Mouse (Mus musculus): ENCODE data around the gene Ak2. TPM values are rescaled to one million over a fixed set of nuclear protein-coding genes. Genes with fewer than 3 reads are reported as not detected.

Ak2 gene
- polyA plus RNA-seq, 2 experiments: 127 to 165 TPM

- 71% methylated on average over 11 of the region's 11 CpGs for WGBS
- no peaks in the 10 kb centered on the region for H3K27me3 ChIP-seq (ENCODE audit: control insufficient read depth, insufficient read depth, low read length)
- DNase-seq (ENCODE audit: low spot score) (no peak), ATAC-seq (ENCODE audit: low FRiP score, low read depth) (no peak)
- H3K27ac ChIP-seq (replicated peaks; ENCODE audit: low read depth, low read length): no peak overlapping the region
- no peak overlapping the region for H3K9ac ChIP-seq (ENCODE audit: low read depth, low read length, severe bottlenecking)
- H3K4me1 ChIP-seq (ENCODE audit: control insufficient read depth, insufficient read depth, low read length): no peaks in the 10 kb centered on the region
- H3K9me3 ChIP-seq (ENCODE audit: control insufficient read depth, low read length): no peaks in the 10 kb centered on the region
- H3K4me2 ChIP-seq (replicated peaks; ENCODE audit: low read depth, low read length, severe bottlenecking): no peak overlapping the region
- H3K36me3 ChIP-seq (ENCODE audit: control insufficient read depth, insufficient read depth, low read length): no peaks in the 10 kb centered on the region
- TF ChIP-seq POLR2A (IDR thresholded peaks at IDR 0.05; ENCODE audit: borderline replicate concordance, extremely low read depth, insufficient read depth, insufficient read length): no peak
- H3K4me3 ChIP-seq (replicated peaks; ENCODE audit: low read length): no peak overlapping the region
Observed at GRCm38 (mm10) chr4:128981833-128982180, 10.0 kb upstream of the Ak2 start.

GRCm38 (mm10) chr4:128983151-128983550, 8.6 kb upstream of the Ak2 start:
- no peak for ATAC-seq (ENCODE audit: low FRiP score, low read depth)
- H3K4me2 ChIP-seq (replicated peaks; ENCODE audit: low read depth, low read length, severe bottlenecking): no peak overlapping the region
- 60% methylated on average over 2 of the region's 2 CpGs for WGBS
- TF ChIP-seq POLR2A (IDR thresholded peaks at IDR 0.05; ENCODE audit: borderline replicate concordance, extremely low read depth, insufficient read depth, insufficient read length): no peak
- no peaks in the 10 kb centered on the region for H3K27me3 ChIP-seq (ENCODE audit: control insufficient read depth, insufficient read depth, low read length)
- no peaks in the 10 kb centered on the region for H3K36me3 ChIP-seq (ENCODE audit: control insufficient read depth, insufficient read depth, low read length)
- no peaks in the 10 kb centered on the region for H3K9me3 ChIP-seq (ENCODE audit: control insufficient read depth, low read length)
- H3K4me1 ChIP-seq (ENCODE audit: control insufficient read depth, insufficient read depth, low read length): no peaks in the 10 kb centered on the region
- DNase-seq (ENCODE audit: low spot score): no peak
- H3K9ac ChIP-seq (ENCODE audit: low read depth, low read length, severe bottlenecking): no peak overlapping the region
- H3K27ac ChIP-seq (replicated peaks; ENCODE audit: low read depth, low read length): no peak overlapping the region
- no peak overlapping the region for H3K4me3 ChIP-seq (replicated peaks; ENCODE audit: low read length)

GRCm38 (mm10) chr4:128983656-128984055, 8.1 kb upstream of the Ak2 start:
- no peaks in the 10 kb centered on the region for H3K9me3 ChIP-seq (ENCODE audit: control insufficient read depth, low read length)
- no peak overlapping the region for H3K27ac ChIP-seq (replicated peaks; ENCODE audit: low read depth, low read length)
- H3K27me3 ChIP-seq (ENCODE audit: control insufficient read depth, insufficient read depth, low read length): no peaks in the 10 kb centered on the region
- no peaks in the 10 kb centered on the region for H3K4me1 ChIP-seq (ENCODE audit: control insufficient read depth, insufficient read depth, low read length)
- no peak for TF ChIP-seq POLR2A (IDR thresholded peaks at IDR 0.05; ENCODE audit: borderline replicate concordance, extremely low read depth, insufficient read depth, insufficient read length)
- H3K9ac ChIP-seq (ENCODE audit: low read depth, low read length, severe bottlenecking): no peak overlapping the region
- H3K36me3 ChIP-seq (ENCODE audit: control insufficient read depth, insufficient read depth, low read length): no peaks in the 10 kb centered on the region
- DNase-seq (ENCODE audit: low spot score) (no peak), ATAC-seq (ENCODE audit: low FRiP score, low read depth) (no peak)
- WGBS: 48% methylated on average over 2 of the region's 2 CpGs
- no peak overlapping the region for H3K4me2 ChIP-seq (replicated peaks; ENCODE audit: low read depth, low read length, severe bottlenecking)
- no peak overlapping the region for H3K4me3 ChIP-seq (replicated peaks; ENCODE audit: low read length)

- H3K4me3 ChIP-seq (replicated peaks; ENCODE audit: low read length): no peak overlapping the region
- H3K9ac ChIP-seq (ENCODE audit: low read depth, low read length, severe bottlenecking): no peak overlapping the region
- H3K27ac ChIP-seq (replicated peaks; ENCODE audit: low read depth, low read length): no peak overlapping the region
- no peaks in the 10 kb centered on the region for H3K36me3 ChIP-seq (ENCODE audit: control insufficient read depth, insufficient read depth, low read length)
- no peaks in the 10 kb centered on the region for H3K4me1 ChIP-seq (ENCODE audit: control insufficient read depth, insufficient read depth, low read length)
- WGBS: 77% methylated on average over 3 of the region's 3 CpGs
- no peak overlapping the region for H3K4me2 ChIP-seq (replicated peaks; ENCODE audit: low read depth, low read length, severe bottlenecking)
- no peak for DNase-seq (ENCODE audit: low spot score)
- no peaks in the 10 kb centered on the region for H3K9me3 ChIP-seq (ENCODE audit: control insufficient read depth, low read length)
- no peak for TF ChIP-seq POLR2A (IDR thresholded peaks at IDR 0.05; ENCODE audit: borderline replicate concordance, extremely low read depth, insufficient read depth, insufficient read length)
- no peaks in the 10 kb centered on the region for H3K27me3 ChIP-seq (ENCODE audit: control insufficient read depth, insufficient read depth, low read length)
- no peak for ATAC-seq (ENCODE audit: low FRiP score, low read depth)
Observed at GRCm38 (mm10) chr4:128984600-128984999, 7.2 kb upstream of the Ak2 start.

GRCm38 (mm10) chr4:128988911-128989310, 2.8 kb upstream of the Ak2 start:
- H3K27me3 ChIP-seq (ENCODE audit: control insufficient read depth, insufficient read depth, low read length): no peaks in the 10 kb centered on the region
- H3K27ac ChIP-seq (replicated peaks; ENCODE audit: low read depth, low read length): no peak overlapping the region
- ATAC-seq (ENCODE audit: low FRiP score, low read depth) (no peak), DNase-seq (ENCODE audit: low spot score) (no peak)
- no peaks in the 10 kb centered on the region for H3K36me3 ChIP-seq (ENCODE audit: control insufficient read depth, insufficient read depth, low read length)
- no peak for TF ChIP-seq POLR2A (IDR thresholded peaks at IDR 0.05; ENCODE audit: borderline replicate concordance, extremely low read depth, insufficient read depth, insufficient read length)
- H3K4me3 ChIP-seq (replicated peaks; ENCODE audit: low read length): no peak overlapping the region
- 65% methylated on average over 3 of the region's 3 CpGs for WGBS
- H3K4me2 ChIP-seq (replicated peaks; ENCODE audit: low read depth, low read length, severe bottlenecking): no peak overlapping the region
- H3K9me3 ChIP-seq (ENCODE audit: control insufficient read depth, low read length): no peaks in the 10 kb centered on the region
- H3K4me1 ChIP-seq (ENCODE audit: control insufficient read depth, insufficient read depth, low read length): peaks cover 2% of the 10 kb centered on the region
- H3K9ac ChIP-seq (ENCODE audit: low read depth, low read length, severe bottlenecking): no peak overlapping the region

GRCm38 (mm10) chr4:128989678-128990077, 2.1 kb upstream of the Ak2 start:
- 63% methylated on average over 11 of the region's 11 CpGs for WGBS
- Histone ChIP-seq H3K4me3 (replicated peaks; ENCODE audit: low read length) (no peak overlapping the region), H3K9ac (ENCODE audit: low read depth, low read length, severe bottlenecking) (no peak overlapping the region), H3K36me3 (ENCODE audit: control insufficient read depth, insufficient read depth, low read length) (no peaks in the 10 kb centered on the region), H3K4me1 (ENCODE audit: control insufficient read depth, insufficient read depth, low read length) (peaks cover 10% of the 10 kb centered on the region), H3K27me3 (ENCODE audit: control insufficient read depth, insufficient read depth, low read length) (no peaks in the 10 kb centered on the region), H3K4me2 (replicated peaks; ENCODE audit: low read depth, low read length, severe bottlenecking) (no peak overlapping the region), H3K27ac (replicated peaks; ENCODE audit: low read depth, low read length) (no peak overlapping the region), H3K9me3 (ENCODE audit: control insufficient read depth, low read length) (no peaks in the 10 kb centered on the region)
- ATAC-seq (ENCODE audit: low FRiP score, low read depth) (no peak), DNase-seq (ENCODE audit: low spot score) (no peak)
- TF ChIP-seq POLR2A (IDR thresholded peaks at IDR 0.05; ENCODE audit: borderline replicate concordance, extremely low read depth, insufficient read depth, insufficient read length): no peak
